Mouse (Mus musculus) liver, embryonic 11.5 days (tissue): Measurements from ENCODE around the gene Wdhd1. TPM values are rescaled to one million over a fixed set of nuclear protein-coding genes. Genes with fewer than 3 reads are reported as not detected.

ENCODE experiments used
- polyA plus RNA-seq: library from polyadenylated mRNA; unstranded; fragments of >200 nt; fragmentation: Nextera tagmentation; extraction: Ambion mirVana; gene quantifications from 2 replicates; pipeline ENCODE4 v1.2.1, GENCODE M21; 2014

Wdhd1 gene
- polyA plus RNA-seq, 1 experiment from 2014 or later = 65.7 TPM

Other genes starting within 250 kb of the Wdhd1 start
- 3.4 TPM in 2 replicates for gene Gch1, start 87.4 kb downstream of the Wdhd1 start, polyA plus RNA-seq
- 4.6 and 4.8 TPM in 2 replicates for gene Socs4, start 74 bp upstream of the Wdhd1 start, polyA plus RNA-seq
- 84.7 and 88.8 TPM in 2 replicates for gene Mapk1ip1l, start 21.4 kb upstream of the Wdhd1 start, polyA plus RNA-seq
- gene Lgals3, start 90.9 kb upstream of the Wdhd1 start, polyA plus RNA-seq = 21.2 and 21.6 TPM in 2 replicates
- gene Dlgap5, start 141.6 kb upstream of the Wdhd1 start, polyA plus RNA-seq = 71.1 and 71.7 TPM in 2 replicates
- 27.8 and 30.9 TPM in 2 replicates for gene Fbxo34, start 173.6 kb upstream of the Wdhd1 start, polyA plus RNA-seq